Mouse (Mus musculus): ENCODE measurements at regions not wholly inside any gene's neighbourhood (a gene's known extent, or its start where the extent isn't known, plus 50 kb on each side); places are given as distances from the start of the nearest gene placed in this dataset.
A peak's percentile ranks its signal among the peaks of the same experiment; 100 is the strongest.

GRCm38 (mm10) chr1:13858371-13859018, 2234.6 kb downstream of the 4930444P10Rik start:
- WGBS, result 43% methylated on average over 6 of the region's 6 CpGs
- Histone ChIP-seq H3K9me3 (ENCODE audit: control insufficient read depth, low read length) (no peaks in the 10 kb centered on the region), H3K4me1 (replicated peaks; ENCODE audit: control insufficient read depth, insufficient read depth, low read length) (no peaks in the 10 kb centered on the region), H3K36me3 (ENCODE audit: control insufficient read depth, insufficient read depth, low read length) (no peaks in the 10 kb centered on the region), H3K4me3 (ENCODE audit: low read length) (no peak overlapping the region), H3K27me3 (ENCODE audit: control insufficient read depth, insufficient read depth, low read depth, low read length) (no peaks in the 10 kb centered on the region), H3K27ac (ENCODE audit: low read length) (no peak overlapping the region), H3K9ac (ENCODE audit: low read length) (no peak overlapping the region), H3K4me2 (ENCODE audit: low read depth, low read length) (no peak overlapping the region)
- no peak for ATAC-seq (ENCODE audit: low read depth)

GRCm38 (mm10) chr1:13856998-13857397, 2236.1 kb downstream of the 4930444P10Rik start:
- Histone ChIP-seq H3K27ac (ENCODE audit: low read length) (no peak overlapping the region), H3K27me3 (ENCODE audit: control insufficient read depth, insufficient read depth, low read depth, low read length) (no peaks in the 10 kb centered on the region), H3K9me3 (ENCODE audit: control insufficient read depth, low read length) (no peaks in the 10 kb centered on the region), H3K4me1 (replicated peaks; ENCODE audit: control insufficient read depth, insufficient read depth, low read length) (no peaks in the 10 kb centered on the region), H3K4me3 (ENCODE audit: low read length) (no peak overlapping the region), H3K9ac (ENCODE audit: low read length) (no peak overlapping the region), H3K4me2 (ENCODE audit: low read depth, low read length) (no peak overlapping the region), H3K36me3 (ENCODE audit: control insufficient read depth, insufficient read depth, low read length) (no peaks in the 10 kb centered on the region)
- WGBS, result 63% methylated on average over 2 of the region's 2 CpGs
- no peak for ATAC-seq (ENCODE audit: low read depth)

- H3K4me3 ChIP-seq (ENCODE audit: low read length), result no peak overlapping the region
- H3K27me3 ChIP-seq (ENCODE audit: control insufficient read depth, insufficient read depth, low read depth, low read length), result no peaks in the 10 kb centered on the region
- no peaks in the 10 kb centered on the region for H3K36me3 ChIP-seq (ENCODE audit: control insufficient read depth, insufficient read depth, low read length)
- no peak overlapping the region for H3K4me2 ChIP-seq (ENCODE audit: low read depth, low read length)
- 73% methylated on average over 5 of the region's 5 CpGs for WGBS
- no peaks in the 10 kb centered on the region for H3K4me1 ChIP-seq (replicated peaks; ENCODE audit: control insufficient read depth, insufficient read depth, low read length)
- no peak overlapping the region for H3K27ac ChIP-seq (ENCODE audit: low read length)
- H3K9ac ChIP-seq (ENCODE audit: low read length), result no peak overlapping the region
- H3K9me3 ChIP-seq (ENCODE audit: control insufficient read depth, low read length), result no peaks in the 10 kb centered on the region
- ATAC-seq (ENCODE audit: low read depth), result no peak
Measured at GRCm38 (mm10) chr1:13851144-13851543, 2242.0 kb downstream of the 4930444P10Rik start.

GRCm38 (mm10) chr1:13849071-13849470, 2244.1 kb downstream of the 4930444P10Rik start:
- Histone ChIP-seq H3K4me3 (ENCODE audit: low read length) (no peak overlapping the region), H3K9ac (ENCODE audit: low read length) (no peak overlapping the region), H3K27ac (ENCODE audit: low read length) (no peak overlapping the region), H3K4me1 (replicated peaks; ENCODE audit: control insufficient read depth, insufficient read depth, low read length) (no peaks in the 10 kb centered on the region), H3K4me2 (ENCODE audit: low read depth, low read length) (no peak overlapping the region), H3K27me3 (ENCODE audit: control insufficient read depth, insufficient read depth, low read depth, low read length) (no peaks in the 10 kb centered on the region), H3K36me3 (ENCODE audit: control insufficient read depth, insufficient read depth, low read length) (no peaks in the 10 kb centered on the region), H3K9me3 (ENCODE audit: control insufficient read depth, low read length) (no peaks in the 10 kb centered on the region)
- ATAC-seq (ENCODE audit: low read depth), result no peak
- 73% methylated on average over 4 of the region's 4 CpGs for WGBS

- no peak overlapping the region for H3K27ac ChIP-seq (ENCODE audit: low read length)
- no peaks in the 10 kb centered on the region for H3K4me1 ChIP-seq (replicated peaks; ENCODE audit: control insufficient read depth, insufficient read depth, low read length)
- WGBS, result 60% methylated on average over 15 of the region's 15 CpGs
- no peak for ATAC-seq (ENCODE audit: low read depth)
- no peak overlapping the region for H3K9ac ChIP-seq (ENCODE audit: low read length)
- no peak overlapping the region for H3K4me3 ChIP-seq (ENCODE audit: low read length)
- no peaks in the 10 kb centered on the region for H3K27me3 ChIP-seq (ENCODE audit: control insufficient read depth, insufficient read depth, low read depth, low read length)
- no peak overlapping the region for H3K4me2 ChIP-seq (ENCODE audit: low read depth, low read length)
- H3K36me3 ChIP-seq (ENCODE audit: control insufficient read depth, insufficient read depth, low read length), result no peaks in the 10 kb centered on the region
- H3K9me3 ChIP-seq (ENCODE audit: control insufficient read depth, low read length), result no peaks in the 10 kb centered on the region
Measured at GRCm38 (mm10) chr1:13846336-13846865, 2246.7 kb downstream of the 4930444P10Rik start.

GRCm38 (mm10) chr1:13840309-13840622, 2252.9 kb downstream of the 4930444P10Rik start:
- no peak overlapping the region for H3K4me3 ChIP-seq (ENCODE audit: low read length)
- no peaks in the 10 kb centered on the region for H3K4me1 ChIP-seq (replicated peaks; ENCODE audit: control insufficient read depth, insufficient read depth, low read length)
- no peaks in the 10 kb centered on the region for H3K36me3 ChIP-seq (ENCODE audit: control insufficient read depth, insufficient read depth, low read length)
- no peak overlapping the region for H3K9ac ChIP-seq (ENCODE audit: low read length)
- H3K27me3 ChIP-seq (ENCODE audit: control insufficient read depth, insufficient read depth, low read depth, low read length), result no peaks in the 10 kb centered on the region
- no peak overlapping the region for H3K4me2 ChIP-seq (ENCODE audit: low read depth, low read length)
- no peaks in the 10 kb centered on the region for H3K9me3 ChIP-seq (ENCODE audit: control insufficient read depth, low read length)
- ATAC-seq (ENCODE audit: low read depth), result no peak
- no peak overlapping the region for H3K27ac ChIP-seq (ENCODE audit: low read length)
- WGBS, result 86% methylated on average over 1 of the region's 1 CpGs

GRCm38 (mm10) chr1:13839619-13840308, 2253.4 kb downstream of the 4930444P10Rik start:
- peak; percentile 70 for ATAC-seq (ENCODE audit: low read depth)
- Histone ChIP-seq H3K9me3 (ENCODE audit: control insufficient read depth, low read length) (no peaks in the 10 kb centered on the region), H3K4me2 (ENCODE audit: low read depth, low read length) (no peak overlapping the region), H3K27ac (ENCODE audit: low read length) (no peak overlapping the region), H3K4me3 (ENCODE audit: low read length) (no peak overlapping the region), H3K4me1 (replicated peaks; ENCODE audit: control insufficient read depth, insufficient read depth, low read length) (no peaks in the 10 kb centered on the region), H3K36me3 (ENCODE audit: control insufficient read depth, insufficient read depth, low read length) (no peaks in the 10 kb centered on the region), H3K27me3 (ENCODE audit: control insufficient read depth, insufficient read depth, low read depth, low read length) (no peaks in the 10 kb centered on the region), H3K9ac (ENCODE audit: low read length) (no peak overlapping the region)
- WGBS, result 36% methylated on average over 11 of the region's 11 CpGs

- no peak for ATAC-seq (ENCODE audit: low read depth)
- Histone ChIP-seq H3K27me3 (ENCODE audit: control insufficient read depth, insufficient read depth, low read depth, low read length) (no peaks in the 10 kb centered on the region), H3K9ac (ENCODE audit: low read length) (no peak overlapping the region), H3K9me3 (ENCODE audit: control insufficient read depth, low read length) (no peaks in the 10 kb centered on the region), H3K27ac (ENCODE audit: low read length) (no peak overlapping the region), H3K36me3 (ENCODE audit: control insufficient read depth, insufficient read depth, low read length) (no peaks in the 10 kb centered on the region), H3K4me3 (ENCODE audit: low read length) (no peak overlapping the region), H3K4me1 (replicated peaks; ENCODE audit: control insufficient read depth, insufficient read depth, low read length) (no peaks in the 10 kb centered on the region), H3K4me2 (ENCODE audit: low read depth, low read length) (no peak overlapping the region)
- WGBS, result 70% methylated on average over 12 of the region's 12 CpGs
Measured at GRCm38 (mm10) chr1:13834860-13835840, 2258.0 kb downstream of the 4930444P10Rik start.

- no peaks in the 10 kb centered on the region for H3K4me1 ChIP-seq (replicated peaks; ENCODE audit: control insufficient read depth, insufficient read depth, low read length)
- no peak overlapping the region for H3K4me2 ChIP-seq (ENCODE audit: low read depth, low read length)
- no peak for ATAC-seq (ENCODE audit: low read depth)
- no peaks in the 10 kb centered on the region for H3K36me3 ChIP-seq (ENCODE audit: control insufficient read depth, insufficient read depth, low read length)
- H3K27me3 ChIP-seq (ENCODE audit: control insufficient read depth, insufficient read depth, low read depth, low read length), result no peaks in the 10 kb centered on the region
- H3K9ac ChIP-seq (ENCODE audit: low read length), result no peak overlapping the region
- H3K9me3 ChIP-seq (ENCODE audit: control insufficient read depth, low read length), result no peaks in the 10 kb centered on the region
- H3K27ac ChIP-seq (ENCODE audit: low read length), result no peak overlapping the region
- 45% methylated on average over 4 of the region's 4 CpGs for WGBS
- no peak overlapping the region for H3K4me3 ChIP-seq (ENCODE audit: low read length)
Measured at GRCm38 (mm10) chr1:13807786-13808185, 2285.3 kb downstream of the 4930444P10Rik start.
